Mouse (Mus musculus): Measurements from ENCODE around the gene Eif2ak1.

DNA sequence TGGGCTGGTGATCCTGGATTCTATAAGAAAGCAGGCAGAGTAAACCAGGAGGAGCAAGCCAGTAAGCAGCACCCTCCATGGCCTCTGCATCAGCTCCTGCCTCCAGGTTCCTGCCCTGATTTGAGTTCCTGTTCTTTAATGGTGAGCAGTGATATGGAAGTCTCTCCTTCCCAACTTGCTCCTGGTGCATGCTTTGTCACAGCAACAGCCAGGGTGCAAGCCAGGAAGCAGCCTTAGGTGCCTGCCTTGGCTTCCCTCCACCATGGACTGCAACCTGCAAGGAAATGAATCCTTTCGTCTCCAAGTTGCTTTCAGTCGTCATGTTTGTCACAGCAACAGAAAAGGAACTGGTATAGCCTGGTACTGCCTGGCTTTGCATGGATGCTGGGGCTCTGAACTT is 3.0 kb upstream of the Eif2ak1 start:
- no peak for TF ChIP-seq CTCF (IDR thresholded peaks at IDR 0.05; ENCODE audit: borderline replicate concordance, insufficient read depth, low read length)
- no peak for TF ChIP-seq POLR2A (IDR thresholded peaks at IDR 0.05; ENCODE audit: low read depth, low read length)

Data from embryonic fibroblast, embryonic 13.5 days (primary cell).